Comparison of ENCODE assay signal across 19 mouse cellular contexts in genomic region chr3:115281233-115281632, GRCm38 (mm10).
"Had no signal": no experiment of that assay in that cellular context is flagged by ENCODE, and none has a peak within 500 bp of the region (broad histone marks: within the 10 kb centered on the region; RNA-seq: fewer than 3 reads in every experiment).

No protein-coding gene starts in this region.

- H3K9me3 ChIP-seq: midbrain, embryonic 10.5 days; midbrain, embryonic 12.5 days; neural tube, embryonic 13.5 days; neural tube, embryonic 15.5 days; stomach, embryonic 15.5 days had no signal

- ATAC-seq: midbrain, embryonic 16.5 days had no signal

- H3K4me1 ChIP-seq: midbrain, embryonic 10.5 days; midbrain, embryonic 12.5 days; neural tube, embryonic 13.5 days; neural tube, embryonic 15.5 days; stomach, embryonic 15.5 days had no signal

- H3K4me2 ChIP-seq: lung, embryonic 14.5 days; midbrain, embryonic 12.5 days; neural tube, embryonic 13.5 days; neural tube, embryonic 15.5 days; stomach, embryonic 15.5 days had no signal

- DNase-seq: lung, adult 18-20 months; lung, embryonic 14.5 days; lung, postnatal 10 days; lung, postnatal 4 days; midbrain, embryonic 14.5 days; retina, postnatal 1 day; right cerebral cortex, adult 18-20 months; right cerebral cortex, postnatal 14 days; thymus, adult 2 months; thymus, postnatal 25 days; thymus, postnatal 4 days had no signal

- H3K27ac ChIP-seq: midbrain, embryonic 10.5 days; midbrain, embryonic 12.5 days; neural tube, embryonic 13.5 days; neural tube, embryonic 15.5 days; stomach, embryonic 15.5 days; stomach, postnatal 0 days had no signal

- H3K27me3 ChIP-seq: midbrain, embryonic 12.5 days; neural tube, embryonic 13.5 days; neural tube, embryonic 15.5 days; stomach, embryonic 15.5 days had no signal

- H3K36me3 ChIP-seq: midbrain, embryonic 10.5 days; midbrain, embryonic 12.5 days; neural tube, embryonic 13.5 days; neural tube, embryonic 15.5 days; stomach, embryonic 15.5 days had no signal

- H3K9ac ChIP-seq: lung, embryonic 14.5 days; midbrain, embryonic 12.5 days; neural tube, embryonic 13.5 days; neural tube, embryonic 15.5 days; stomach, embryonic 15.5 days had no signal

- H3K4me3 ChIP-seq: midbrain, embryonic 10.5 days; midbrain, embryonic 12.5 days; myocyte; neural tube, embryonic 13.5 days; neural tube, embryonic 15.5 days; stomach, embryonic 15.5 days had no signal
